Comparison of ENCODE assay signal across 8 mouse cellular contexts in the genomic region with DNA sequence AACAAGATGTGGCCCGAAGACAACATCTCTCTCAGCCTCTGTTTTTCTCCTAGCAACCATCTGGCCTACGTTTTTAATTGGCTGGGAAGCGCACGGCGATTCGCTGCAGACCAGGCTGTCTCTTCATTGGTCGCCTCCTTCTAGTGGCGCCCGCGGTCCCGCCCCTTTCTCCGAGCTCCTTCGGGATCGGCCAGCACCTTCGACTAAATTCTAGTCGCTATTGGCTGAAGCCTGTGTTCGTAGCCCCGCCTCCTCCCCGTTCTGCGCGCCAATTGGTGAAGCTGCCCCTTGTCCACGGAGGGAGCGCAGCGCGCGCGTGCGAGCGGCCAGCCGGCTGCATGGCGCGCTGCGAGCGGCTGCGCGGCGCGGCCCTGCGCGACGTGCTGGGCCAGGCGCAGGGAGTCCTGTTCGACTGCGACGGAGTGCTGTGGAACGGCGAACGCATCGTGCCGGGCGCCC. TPM values are rescaled to one million over a fixed set of nuclear protein-coding genes. Genes with fewer than 3 reads are reported as not detected.
DNase-seq lines count a peak whose midpoint lies in the region; ATAC-seq and TF ChIP-seq lines count a peak whose summit lies in the region.

A gene (plus strand): TSS at position 288 of the 459 bp plus-strand sequence.

- peaks cover 49% of the 10 kb centered on the region for H3K36me3 ChIP-seq in limb, embryonic 13.5 days
- peaks cover 4% of the 10 kb centered on the region for H3K36me3 ChIP-seq in midbrain, embryonic 16.5 days (ENCODE audit: control insufficient read depth, insufficient read depth, low read length)
- H3K36me3 ChIP-seq in spleen, adult 2 months (ENCODE audit: control insufficient read depth, insufficient read depth, low read length) = peaks cover 12% of the 10 kb centered on the region

- H3K9ac ChIP-seq in limb, embryonic 13.5 days = peak within 1 kb of the TSS; percentile 86
- H3K9ac ChIP-seq in midbrain, embryonic 16.5 days (ENCODE audit: low read depth, low read length) = peak within 1 kb of the TSS; percentile 90

- DNase-seq in CD4-positive helper T cell, adult 2 months (ENCODE audit: low read depth, low spot score) = peak; percentile 98
- DNase-seq in brain, adult 2 months (ENCODE audit: low read depth, low spot score) = peak; percentile 100
- peak; percentile 89 for DNase-seq in heart, adult 9 months (ENCODE audit: low spot score in 2 of 2)
- DNase-seq in kidney, adult 9 months = peak; percentile 92
- DNase-seq in spleen, adult 2 months (ENCODE audit: low read depth in 1 of 2, low spot score in 2 of 2) = peak; percentile 95 to 96

- peak; percentile 65 for TF ChIP-seq POLR2A in embryonic fibroblast, embryonic 13.5 days (IDR thresholded peaks at IDR 0.05; ENCODE audit: low read depth, low read length)
- TF ChIP-seq POLR2A in spleen, adult 2 months (IDR thresholded peaks at IDR 0.05; ENCODE audit: low read depth, low read length) = peak; percentile 41

- H3K4me3 ChIP-seq in embryonic fibroblast, embryonic 13.5 days (ENCODE audit: insufficient read depth, low read length) = peak within 1 kb of the TSS; percentile 41
- peak within 1 kb of the TSS; percentile 76 for H3K4me3 ChIP-seq in limb, embryonic 13.5 days
- H3K4me3 ChIP-seq in midbrain, embryonic 16.5 days (ENCODE audit: low read depth, low read length) = peak within 1 kb of the TSS; percentile 66
- peak within 1 kb of the TSS; percentile 63 for H3K4me3 ChIP-seq in spleen, adult 2 months (ENCODE audit: extremely low read depth, insufficient read depth, insufficient read length)

- ATAC-seq in limb, embryonic 13.5 days (ENCODE audit: low FRiP score, low read depth) = peak; percentile 95
- peak; percentile 94 for ATAC-seq in midbrain, embryonic 16.5 days

- TF ChIP-seq CTCF in embryonic fibroblast, embryonic 13.5 days (IDR thresholded peaks at IDR 0.05; ENCODE audit: borderline replicate concordance, insufficient read depth, low read length) = no peak
- TF ChIP-seq CTCF in spleen, adult 2 months (IDR thresholded peaks at IDR 0.05; ENCODE audit: extremely low read depth, insufficient read depth, insufficient read length, insufficient replicate concordance) = no peak

- no peaks in the 10 kb centered on the region for H3K27me3 ChIP-seq in limb, embryonic 13.5 days
- H3K27me3 ChIP-seq in midbrain, embryonic 16.5 days (ENCODE audit: control insufficient read depth, insufficient read depth, low read depth, low read length) = no peaks in the 10 kb centered on the region
- no peaks in the 10 kb centered on the region for H3K27me3 ChIP-seq in spleen, adult 2 months (ENCODE audit: control insufficient read depth, insufficient read depth, low read length)

- H3K9me3 ChIP-seq in limb, embryonic 13.5 days = no peaks in the 10 kb centered on the region
- H3K9me3 ChIP-seq in midbrain, embryonic 16.5 days (replicated peaks; ENCODE audit: control insufficient read depth, low read length, poor library complexity, severe bottlenecking) = no peaks in the 10 kb centered on the region

- peak within 1 kb of the TSS; percentile 96 for H3K4me2 ChIP-seq in limb, embryonic 13.5 days (replicated peaks)
- H3K4me2 ChIP-seq in midbrain, embryonic 16.5 days (ENCODE audit: low read length) = peak within 1 kb of the TSS; percentile 80

- under 1% methylated on average over 51 of the region's 51 CpGs for WGBS in limb, embryonic 13.5 days
- WGBS in midbrain, embryonic 16.5 days = under 1% methylated on average over 51 of the region's 51 CpGs
- under 1% methylated on average over 51 of the region's 51 CpGs for WGBS in spleen, adult 2 months

- H3K4me1 ChIP-seq in embryonic fibroblast, embryonic 13.5 days (ENCODE audit: control insufficient read depth, insufficient read depth, low read length) = peaks cover 2% of the 10 kb centered on the region; the same call in 1 of the 2 replicates
- H3K4me1 ChIP-seq in limb, embryonic 13.5 days = peaks cover 28% of the 10 kb centered on the region
- H3K4me1 ChIP-seq in midbrain, embryonic 16.5 days (ENCODE audit: control insufficient read depth, insufficient read depth, low read length) = peaks cover 30% of the 10 kb centered on the region
- peaks cover 6% of the 10 kb centered on the region for H3K4me1 ChIP-seq in spleen, adult 2 months (ENCODE audit: control insufficient read depth, insufficient read depth, insufficient read length)

- H3K27ac ChIP-seq in embryonic fibroblast, embryonic 13.5 days (ENCODE audit: insufficient read depth, low read length) = no peak within 1 kb of the TSS
- peak within 1 kb of the TSS; percentile 92 for H3K27ac ChIP-seq in limb, embryonic 13.5 days
- peak within 1 kb of the TSS; percentile 98 for H3K27ac ChIP-seq in midbrain, embryonic 16.5 days (ENCODE audit: low read length)
- peak within 1 kb of the TSS; percentile 50 for H3K27ac ChIP-seq in spleen, adult 2 months (ENCODE audit: insufficient read depth, low read length)

RNA-seq across cellular contexts. Expression of the gene that starts here (rescaled TPM):
- polyA plus RNA-seq in embryonic fibroblast, embryonic 13.5 days (2011; ENCODE audit: insufficient read length, low read depth, missing spikeins) = 3.0 and 4.2 TPM in 2 replicates
- 19.1 and 20.3 TPM in 2 replicates for polyA plus RNA-seq in limb, embryonic 13.5 days (2015; fragmentation: Nextera tagmentation; extraction: Ambion mirVana)
- polyA plus RNA-seq in midbrain, embryonic 16.5 days (2015; fragmentation: Nextera tagmentation; extraction: Ambion mirVana) = 107 and 126 TPM in 2 replicates
- polyA plus RNA-seq in spleen, adult 2 months (2012; rRNA removed) = 13.1 and 23.5 TPM in 2 replicates
